Mouse (Mus musculus) thymus, postnatal 36 days (tissue): ENCODE results near the gene Ccdc183.

Experiments used
- DNase-seq, 2 experiments: peaks; one replicate each; pipeline ENCODE4 v3.0.0; 2022; ENCODE audit warnings: mixed read lengths in 2 of 2

Ccdc183 gene

DNA sequence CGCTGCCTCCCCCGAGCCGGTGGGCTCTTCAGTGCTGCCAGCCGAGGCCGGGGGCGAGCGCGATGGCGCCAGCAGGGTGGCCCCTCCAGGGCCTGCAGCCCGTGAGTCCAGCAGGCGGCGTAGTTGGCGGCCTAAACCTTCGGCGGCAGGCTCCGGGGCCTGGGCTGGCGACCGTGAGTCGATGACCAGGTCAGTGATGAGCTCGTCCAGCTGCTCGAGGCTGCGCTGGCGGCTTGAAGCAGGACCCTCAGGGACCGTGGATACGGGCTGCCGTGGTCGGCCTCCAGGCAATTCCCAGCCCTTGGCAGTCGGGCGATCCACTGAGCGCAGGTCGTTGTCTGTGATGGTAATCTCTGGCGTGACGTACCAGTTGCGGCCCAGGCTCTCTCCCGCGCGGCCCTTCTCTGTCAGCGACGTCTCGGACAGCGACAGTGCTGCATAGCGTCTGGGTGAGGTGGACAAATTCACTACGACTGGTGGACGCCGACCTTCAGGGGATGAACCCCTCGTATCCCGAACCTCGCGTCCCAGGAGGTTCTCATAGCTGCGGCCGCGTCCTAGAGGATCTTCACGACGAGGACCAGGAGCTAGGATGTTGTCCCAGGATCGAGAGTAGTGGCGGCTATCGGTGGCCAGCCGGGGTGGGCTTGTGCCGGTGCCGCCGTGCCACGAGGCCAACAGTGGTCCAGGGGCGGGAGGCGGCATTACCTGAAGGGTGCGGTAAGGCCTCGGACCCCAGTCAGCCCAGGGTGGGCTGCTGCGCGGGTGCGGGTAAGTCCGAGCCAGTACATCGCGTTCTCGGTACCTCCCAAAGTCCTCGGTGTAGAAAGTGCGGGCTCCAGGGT is 39.3 kb downstream of the Ccdc183 start:
- DNase-seq, result peak in 1 of 2 experiments; percentile 29

DNA sequence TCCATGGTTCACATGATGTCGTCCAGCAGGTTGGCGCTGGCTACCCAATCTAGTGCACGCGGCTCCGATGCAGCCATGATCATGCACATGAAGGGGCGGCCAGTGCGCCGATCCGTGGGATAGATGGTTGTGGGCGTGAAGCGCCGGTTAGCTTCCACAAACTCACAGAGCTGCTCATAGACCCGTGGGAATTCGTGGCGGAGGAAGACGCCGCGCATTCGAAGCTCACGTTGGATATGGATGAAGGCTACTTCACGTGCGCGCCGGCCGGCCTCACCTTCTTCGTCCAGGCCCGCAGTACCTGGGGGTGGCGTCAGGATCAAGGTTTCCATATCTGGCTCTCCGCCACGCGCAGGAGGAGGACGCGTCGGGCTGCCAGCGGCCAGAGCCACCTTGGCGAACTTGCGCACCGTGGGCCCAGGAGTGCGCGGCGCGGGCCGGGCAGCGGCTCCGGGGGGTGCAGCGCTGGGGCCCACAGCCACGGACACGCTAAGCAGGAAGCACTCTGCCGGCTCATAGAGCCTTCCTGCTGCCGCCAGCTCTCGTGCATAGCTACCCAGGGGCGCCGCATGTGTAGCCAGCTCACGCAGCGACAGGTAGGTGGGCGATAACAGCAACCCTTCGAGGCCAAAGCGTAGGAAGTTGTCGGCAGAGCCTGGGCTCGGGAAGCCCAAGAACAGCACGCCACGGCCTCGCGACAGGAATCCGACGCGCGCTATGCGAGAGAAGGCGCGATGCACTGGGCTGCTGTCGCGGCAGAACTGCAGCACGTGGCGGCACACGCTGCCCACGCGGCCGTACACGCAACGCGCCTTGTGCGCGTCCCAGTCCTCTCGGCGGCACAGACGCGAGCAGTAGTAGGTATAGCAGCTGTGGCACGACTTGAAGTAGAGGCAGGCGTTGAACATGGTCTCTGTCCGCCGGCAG is 40.2 kb downstream of the Ccdc183 start:
- DNase-seq, result peak in 1 of 2 experiments; percentile 25

DNA sequence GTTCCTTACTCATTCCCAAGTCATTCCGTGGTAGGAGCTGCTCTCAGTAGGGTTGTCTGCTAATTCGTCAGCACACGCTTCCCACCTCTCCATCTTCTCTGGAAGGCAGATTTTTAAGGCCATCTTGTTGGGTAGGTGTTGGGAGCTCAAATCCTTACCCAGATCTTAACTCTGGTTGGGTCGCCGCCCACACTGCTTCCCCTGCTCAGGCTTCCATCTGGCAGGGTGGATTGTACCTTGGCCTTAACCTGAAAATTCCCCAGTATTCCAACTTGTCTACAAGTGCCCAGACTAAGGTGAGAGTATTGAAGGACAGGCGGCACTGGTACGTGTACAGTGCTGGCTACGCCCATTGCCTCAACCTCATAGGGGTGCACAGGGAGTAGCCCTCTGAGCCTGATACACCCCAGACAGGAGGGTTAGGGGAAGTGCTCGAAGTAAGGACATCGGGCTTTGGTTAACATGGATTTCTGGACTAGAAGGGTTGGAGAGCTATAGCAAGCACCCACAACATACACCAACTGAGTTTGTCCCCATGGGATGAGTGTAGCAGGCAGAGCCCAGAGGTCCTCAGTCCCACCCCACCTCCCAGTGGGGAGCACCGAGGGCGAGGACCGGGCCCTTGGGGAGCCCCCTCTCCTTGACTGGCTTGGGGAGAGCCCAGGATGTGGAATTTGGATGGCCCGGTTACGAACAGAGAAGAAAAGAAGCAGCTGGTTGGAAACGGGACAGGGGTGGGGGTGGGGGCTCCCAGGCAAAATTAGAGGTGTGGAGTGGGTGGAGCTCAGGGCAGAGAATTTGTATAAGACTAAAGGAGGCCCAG is 41.2 kb downstream of the Ccdc183 start:
- DNase-seq, result no peak

DNA sequence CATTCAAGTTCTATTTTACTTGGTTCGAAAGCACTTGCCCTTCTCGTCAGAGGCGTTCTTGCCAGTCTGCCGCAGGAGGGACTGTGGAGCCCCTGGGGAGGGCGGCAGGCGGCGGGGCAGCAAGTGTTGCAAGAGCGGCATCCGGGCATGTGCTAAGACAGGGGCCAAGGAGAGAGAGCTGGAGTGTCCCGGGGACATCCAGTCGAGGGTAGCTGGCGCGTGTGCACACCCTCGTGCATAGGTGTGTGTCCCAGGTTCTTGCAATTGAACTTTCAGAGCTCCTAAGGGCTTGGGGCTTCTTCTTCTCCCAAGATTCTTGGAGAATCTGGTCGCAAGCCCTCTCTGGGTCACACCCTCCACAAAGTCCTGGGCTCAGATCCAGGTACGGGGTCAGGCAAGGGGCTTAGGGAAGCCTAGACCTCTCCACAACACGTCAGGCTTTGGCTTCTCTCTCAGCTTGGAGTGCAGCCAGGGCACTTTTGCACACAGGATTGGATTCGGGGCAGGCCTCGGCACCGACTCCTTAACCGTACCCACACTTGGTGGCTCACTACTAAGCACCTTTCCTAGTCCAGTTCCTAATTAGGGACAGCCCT is 41.9 kb downstream of the Ccdc183 start:
- DNase-seq, result peak; percentile 62 to 70

DNA sequence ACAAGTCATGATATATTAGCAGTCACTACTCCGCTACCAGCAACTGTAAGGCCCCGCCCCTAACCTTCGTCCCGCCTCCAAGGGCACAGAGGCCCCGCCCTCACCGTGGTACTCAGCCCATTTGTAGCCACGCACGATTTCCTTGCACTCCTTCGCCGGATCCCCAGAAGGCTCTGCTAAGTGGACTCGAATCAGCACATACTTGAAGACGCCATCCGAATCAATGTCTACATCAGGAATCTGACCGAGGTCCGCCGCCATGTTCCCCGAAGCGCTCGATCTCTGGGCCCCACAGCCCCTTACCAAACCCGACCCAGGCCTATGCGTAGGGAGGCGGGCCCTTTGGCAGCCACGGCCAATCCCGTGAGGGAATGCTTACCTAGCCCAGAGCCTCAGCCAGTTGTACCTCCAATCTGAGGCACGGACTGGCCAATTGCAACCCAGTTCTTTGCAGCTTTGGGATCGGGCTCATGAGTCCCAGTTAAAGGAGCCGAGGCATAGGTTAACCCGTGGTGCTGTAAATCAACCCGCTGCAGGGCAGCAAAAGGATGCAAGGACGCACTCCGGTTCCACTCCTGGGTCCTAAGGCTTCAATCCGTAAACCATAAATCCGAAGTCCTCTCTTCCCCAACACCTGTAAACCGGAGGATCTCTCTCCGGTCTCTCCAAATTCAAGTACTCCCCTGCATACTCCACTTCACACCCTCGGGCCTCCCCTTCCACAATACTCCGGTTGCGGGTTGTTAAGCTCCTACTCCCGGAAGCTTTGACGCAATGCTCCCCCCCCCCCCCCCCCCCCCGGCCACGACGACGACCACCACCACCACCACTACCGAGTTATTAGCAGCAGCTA is 42.7 kb downstream of the Ccdc183 start, which contains the start of the genes Mamdc4 and Phpt1:
Gene Mamdc4, minus strand, starts transcription at position 267 of the 853 bp plus-strand sequence.
Gene Phpt1, minus strand, starts transcription at position 646 of the 853 bp plus-strand sequence.
- peak; percentile 96 to 97 for DNase-seq

DNA sequence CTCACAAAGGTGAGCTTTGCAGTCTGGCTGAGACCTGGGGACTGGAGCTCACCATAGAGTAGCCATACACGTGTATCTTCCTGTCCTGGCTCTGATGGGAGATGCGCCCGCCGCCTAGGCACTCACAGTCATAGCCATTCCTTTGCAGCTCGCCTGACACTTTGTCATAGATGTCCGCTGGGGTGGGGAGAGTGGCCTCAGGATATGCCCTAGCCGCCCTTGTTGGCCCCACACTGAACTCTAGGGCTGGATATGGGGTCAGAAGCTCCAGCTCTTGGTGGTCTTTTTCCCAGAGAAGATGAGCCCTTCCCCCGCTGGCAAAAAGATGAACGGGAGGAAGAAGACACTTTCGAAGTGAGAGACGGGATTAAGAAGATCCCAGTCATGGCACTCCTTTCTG is 43.3 kb downstream of the Ccdc183 start:
- peak in 1 of 2 experiments; percentile 39 for DNase-seq

DNA sequence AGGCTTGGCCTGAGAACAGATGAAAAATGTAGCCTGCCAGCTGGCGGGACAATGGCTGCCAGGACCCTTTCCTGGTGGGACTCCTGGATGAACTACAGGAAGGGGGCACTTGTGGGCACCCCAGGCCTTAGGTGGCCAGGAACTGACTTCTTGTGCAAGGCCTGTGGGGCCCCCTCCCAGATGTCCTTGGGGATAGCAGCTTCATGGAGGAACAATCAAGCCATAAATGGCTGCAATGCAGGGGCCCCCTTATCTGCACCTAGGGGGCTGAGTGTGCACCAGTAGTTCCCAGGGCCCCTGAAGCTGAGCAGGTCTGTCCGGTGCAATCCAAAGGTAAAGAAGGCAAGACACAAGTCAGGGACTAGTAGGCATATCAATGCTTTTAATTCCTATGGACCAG is 44.4 kb downstream of the Ccdc183 start:
- no peak for DNase-seq

DNA sequence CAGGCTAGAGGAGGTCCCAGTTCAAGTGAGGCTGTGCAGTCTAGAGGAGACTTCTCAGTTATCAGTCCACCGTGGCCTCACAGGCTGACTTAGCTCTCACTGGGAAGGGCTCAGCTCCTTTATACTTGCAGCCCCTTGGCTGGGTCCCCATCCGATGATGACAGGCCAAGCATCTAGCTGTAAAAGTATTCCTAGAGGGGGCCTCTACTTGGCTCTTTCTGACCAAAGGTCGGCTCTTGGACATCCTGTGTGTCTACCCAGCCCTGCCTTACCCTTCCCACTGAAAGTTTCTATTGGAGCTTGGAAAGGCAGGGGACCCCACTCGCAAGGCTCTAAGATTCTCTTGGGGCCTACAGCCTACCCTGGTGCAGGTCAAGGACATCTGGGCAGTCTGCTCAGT is 46.3 kb downstream of the Ccdc183 start:
- no peak for DNase-seq

DNA sequence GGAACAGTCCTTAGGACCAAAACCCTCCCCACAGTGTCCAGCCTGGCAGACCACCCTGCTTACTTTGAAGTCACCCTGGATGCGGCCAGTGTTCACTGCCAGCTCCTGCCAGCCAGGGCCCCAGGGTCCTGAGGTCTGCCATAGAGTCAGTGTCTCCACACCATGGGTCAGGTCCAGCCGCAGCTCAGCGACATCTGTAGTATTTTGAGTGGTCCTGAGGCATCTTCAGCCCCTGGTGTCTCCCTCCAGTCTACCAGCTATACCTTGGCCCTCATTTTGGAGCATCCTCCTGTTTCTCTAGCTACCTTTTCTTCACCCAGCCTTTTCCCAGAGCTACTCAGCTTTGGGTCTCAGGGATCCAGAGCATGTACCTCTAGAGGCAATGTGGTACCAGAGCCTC is 48.2 kb downstream of the Ccdc183 start:
- no peak for DNase-seq

DNA sequence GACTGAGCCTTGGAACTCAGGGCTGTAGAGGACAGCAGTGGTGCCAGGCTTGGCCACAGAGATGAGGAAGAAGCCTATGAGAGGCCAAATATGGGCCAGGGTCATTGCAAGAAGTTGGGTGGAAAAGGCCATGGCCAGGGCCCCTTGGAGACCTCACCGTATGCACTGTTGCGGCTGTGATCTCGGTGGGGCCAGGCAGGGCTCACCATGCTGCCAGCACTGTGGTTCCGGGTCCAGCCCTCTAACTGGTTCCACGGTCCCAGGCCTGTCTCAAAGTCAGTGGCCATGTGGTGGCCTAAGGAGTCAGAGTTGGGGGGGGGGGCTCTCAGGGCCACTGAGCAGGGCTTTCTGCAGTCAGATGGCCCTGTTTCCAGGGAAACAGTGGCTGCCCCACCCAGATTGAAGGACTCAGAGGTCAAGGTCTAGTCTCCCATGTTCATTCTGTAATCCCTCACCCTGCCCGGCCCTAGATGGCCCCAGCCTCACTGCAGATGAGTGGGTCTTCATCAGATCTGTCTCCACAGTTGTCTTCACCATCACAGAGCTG is 48.9 kb downstream of the Ccdc183 start:
- DNase-seq, result no peak

DNA sequence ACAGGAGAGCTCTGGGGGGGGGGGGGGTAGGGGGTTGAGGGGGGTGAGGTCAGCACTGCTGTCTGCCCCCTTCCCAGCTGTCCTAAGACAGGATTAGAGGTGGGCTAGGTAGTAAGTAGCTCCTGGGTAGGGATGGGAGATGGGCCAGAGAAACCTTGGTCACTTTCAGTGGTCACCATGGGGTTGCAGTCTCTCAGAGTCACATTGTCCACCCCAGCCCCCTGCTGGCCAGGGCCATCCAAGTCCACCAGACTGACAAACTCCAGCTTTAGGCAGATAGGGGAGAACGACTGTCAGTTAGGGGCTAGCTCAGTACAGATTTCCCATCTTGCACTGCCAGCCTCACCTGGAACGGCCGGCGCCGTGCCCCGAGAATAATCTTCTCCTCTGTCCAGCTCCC is 50.9 kb downstream of the Ccdc183 start:
- no peak for DNase-seq

DNA sequence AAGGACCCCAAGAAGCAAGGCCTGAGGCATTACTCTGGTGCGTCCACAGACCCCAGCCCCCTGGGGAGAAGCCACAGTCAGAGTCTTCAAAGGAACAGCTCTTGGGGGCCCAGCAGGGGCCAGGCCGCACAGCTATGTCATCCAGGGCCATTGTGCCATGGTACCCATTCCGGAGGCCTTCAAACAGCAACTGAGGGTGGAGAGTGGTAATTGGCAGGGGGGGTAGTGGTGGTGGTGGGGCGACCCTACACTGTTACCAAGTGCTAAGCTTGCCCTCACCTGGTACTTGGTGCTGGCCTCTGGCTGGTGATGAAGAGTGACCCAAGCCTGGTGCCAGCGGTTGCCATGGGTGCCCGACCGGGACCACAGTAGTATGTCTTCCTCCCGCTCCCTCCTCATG is 51.7 kb downstream of the Ccdc183 start:
- DNase-seq, result no peak

DNA sequence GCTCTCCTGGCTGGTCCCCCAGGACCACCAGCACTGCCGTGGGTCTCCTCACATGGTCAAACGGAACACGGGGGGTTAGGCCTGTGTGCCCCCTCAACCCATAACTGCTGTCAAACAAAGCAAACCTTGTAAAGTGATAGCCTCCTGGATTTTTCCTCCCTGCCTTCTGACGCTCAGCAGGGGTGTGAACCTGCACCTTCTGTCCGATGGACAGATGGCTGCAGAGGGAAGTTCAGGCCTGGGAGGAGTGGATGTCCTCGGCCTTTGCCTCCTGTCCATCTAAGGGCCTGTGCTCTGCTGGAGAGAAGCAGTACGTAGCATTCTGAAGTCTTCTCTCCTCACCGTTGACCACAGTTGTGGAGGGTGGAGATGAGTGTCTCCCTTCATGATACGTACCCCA is 55.5 kb downstream of the Ccdc183 start:
- no peak for DNase-seq

DNA sequence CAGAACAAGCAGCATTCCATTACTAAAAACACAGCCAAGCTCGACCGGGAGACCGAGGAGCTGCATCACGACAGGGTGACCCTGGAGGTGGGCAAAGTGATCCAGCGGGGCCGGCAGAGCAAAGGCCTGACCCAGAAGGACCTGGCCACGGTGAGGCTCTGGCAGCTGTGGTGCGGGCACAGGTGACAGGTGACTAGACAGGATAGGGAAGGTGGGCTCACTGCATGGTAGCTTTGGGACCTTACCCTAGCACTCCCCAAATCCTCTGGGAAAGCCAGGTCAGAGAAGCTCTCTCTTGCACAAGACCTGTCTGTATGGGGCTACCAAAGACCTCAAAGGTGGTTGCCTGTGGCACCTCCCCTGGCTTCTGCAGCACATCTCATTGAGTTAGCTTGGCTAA is 56.9 kb downstream of the Ccdc183 start:
- no peak for DNase-seq

DNA sequence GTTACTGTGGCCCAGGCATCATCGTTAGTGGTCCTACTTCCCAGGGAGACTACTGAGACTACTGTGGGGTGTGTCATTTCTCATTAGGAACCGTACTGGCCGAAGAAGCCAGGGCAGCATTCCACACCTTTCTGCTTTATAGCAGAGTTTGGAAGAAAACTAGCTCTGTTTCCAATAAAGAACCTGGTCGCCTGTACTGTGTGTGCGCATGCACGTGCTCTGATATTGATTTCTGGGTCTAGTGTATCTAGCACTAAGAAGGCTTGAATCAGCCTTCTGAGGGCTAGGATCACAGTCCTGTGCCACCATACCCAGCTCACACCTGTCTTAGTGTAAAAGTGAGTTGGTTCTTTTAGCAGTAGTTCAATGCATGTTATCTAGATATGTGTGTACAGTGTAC is 58.7 kb downstream of the Ccdc183 start:
- no peak for DNase-seq
